Mouse (Mus musculus): ENCODE data around the gene Ropn1l.

Gene Ropn1l

DNA sequence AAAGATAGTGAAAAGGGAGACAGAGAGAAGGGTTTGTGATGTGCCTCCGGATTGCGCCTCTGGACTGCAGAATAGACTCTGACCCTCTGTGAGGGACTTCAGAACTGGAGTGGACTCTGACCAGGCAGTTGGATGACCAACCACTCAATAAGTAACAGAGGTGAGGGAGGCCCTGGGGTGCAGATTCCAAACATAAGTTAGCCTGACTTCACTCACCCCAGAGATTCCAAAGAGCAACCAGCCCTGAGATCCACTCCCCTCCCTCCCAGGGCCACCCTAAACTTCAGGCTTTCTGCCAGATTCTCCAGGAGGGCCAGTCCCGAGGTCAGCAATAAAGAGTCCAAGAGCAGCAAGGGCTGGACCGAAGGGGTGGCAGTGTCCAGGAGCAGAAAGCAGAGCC, 46.0 kb downstream of the Ropn1l start:
- no peak for DNase-seq (ENCODE audit: low read depth, low spot score)

DNA sequence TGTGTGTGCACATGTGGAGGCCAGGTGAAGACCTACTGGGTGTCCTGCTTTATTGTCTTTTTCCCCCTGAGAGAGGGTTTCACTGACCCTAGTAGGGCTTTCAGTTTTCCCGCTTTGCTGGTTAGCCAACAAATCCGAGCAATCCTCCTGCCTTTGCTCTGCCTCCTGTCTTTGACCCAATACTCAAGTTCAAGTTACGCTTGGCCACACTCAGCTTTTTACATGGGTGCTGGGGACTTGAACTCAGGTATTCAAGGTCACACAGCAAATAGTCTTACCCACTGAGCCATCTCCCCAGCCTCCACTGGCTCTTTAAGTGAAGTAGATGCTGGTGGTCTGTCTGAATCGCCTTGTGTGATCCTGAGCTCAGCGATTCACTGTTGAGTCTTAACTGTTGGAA, 46.7 kb downstream of the Ropn1l start:
- DNase-seq (ENCODE audit: low read depth, low spot score): no peak

GRCm38 (mm10) chr15:31404346-31404745, 49.2 kb downstream of the Ropn1l start:
- DNase-seq (ENCODE audit: low read depth, low spot score): no peak

GRCm38 (mm10) chr15:31402200-31402892, 51.2 kb downstream of the Ropn1l start:
- no peak for DNase-seq (ENCODE audit: low read depth, low spot score)

DNA sequence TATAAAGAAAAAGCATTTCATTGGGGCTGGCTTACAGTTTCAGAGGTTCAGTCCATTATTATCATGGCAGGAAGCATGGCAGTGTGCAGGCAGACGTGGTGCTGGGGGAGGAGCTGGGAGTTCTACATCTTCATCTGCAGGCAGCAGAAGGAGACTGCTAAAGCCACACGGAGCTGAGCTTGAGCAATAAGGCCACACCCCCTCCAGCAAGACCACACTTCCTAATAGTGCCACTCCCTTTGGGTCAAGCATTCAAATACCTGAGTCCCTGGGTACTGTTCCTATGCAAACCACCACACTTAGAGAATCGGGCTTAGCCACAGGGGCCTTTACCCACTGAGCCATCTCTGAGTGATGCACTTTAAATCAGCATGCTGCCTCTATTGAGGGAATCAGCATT, 52.6 kb downstream of the Ropn1l start:
- DNase-seq (ENCODE audit: low read depth, low spot score): no peak

DNA sequence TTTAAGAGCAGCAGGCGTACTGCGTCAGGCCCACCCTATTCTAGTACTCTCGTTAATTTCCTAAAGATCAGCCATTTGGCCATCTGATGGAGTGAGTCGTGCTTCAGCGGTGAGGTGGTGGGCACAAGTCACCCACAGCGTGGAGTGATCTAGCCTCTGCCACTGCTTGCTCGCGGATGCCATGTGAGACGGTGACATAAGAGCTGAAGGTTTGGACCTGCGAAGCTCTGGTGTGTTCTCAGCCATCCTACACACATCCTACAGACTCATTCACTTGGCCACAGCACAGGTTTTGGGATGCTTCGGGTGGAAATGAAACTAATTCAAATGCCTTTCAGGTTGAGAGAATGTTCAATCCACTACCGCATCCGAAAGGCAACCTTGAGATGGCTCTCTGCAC, 54.8 kb downstream of the Ropn1l start:
- no peak for DNase-seq (ENCODE audit: low read depth, low spot score)

DNA sequence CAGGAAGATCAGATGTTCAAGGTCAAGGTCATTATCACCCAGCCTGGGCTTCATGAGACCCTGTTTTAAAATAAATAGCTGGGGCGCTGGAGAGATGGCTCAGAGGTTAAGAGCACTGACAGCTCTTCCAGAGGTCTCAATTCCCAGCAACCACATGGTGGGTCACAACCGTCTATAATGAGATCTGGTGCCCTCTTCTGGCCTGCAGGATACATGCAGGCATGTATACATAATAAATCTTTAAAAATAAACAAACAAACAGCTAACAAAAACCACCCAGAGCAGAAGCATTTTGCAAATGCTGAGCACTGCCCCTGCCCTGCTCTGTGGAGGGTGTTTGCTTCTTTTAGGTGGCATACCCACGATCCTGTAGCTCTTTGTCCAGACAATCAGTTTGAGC, 56.2 kb downstream of the Ropn1l start:
- no peak for DNase-seq (ENCODE audit: low read depth, low spot score)

DNA sequence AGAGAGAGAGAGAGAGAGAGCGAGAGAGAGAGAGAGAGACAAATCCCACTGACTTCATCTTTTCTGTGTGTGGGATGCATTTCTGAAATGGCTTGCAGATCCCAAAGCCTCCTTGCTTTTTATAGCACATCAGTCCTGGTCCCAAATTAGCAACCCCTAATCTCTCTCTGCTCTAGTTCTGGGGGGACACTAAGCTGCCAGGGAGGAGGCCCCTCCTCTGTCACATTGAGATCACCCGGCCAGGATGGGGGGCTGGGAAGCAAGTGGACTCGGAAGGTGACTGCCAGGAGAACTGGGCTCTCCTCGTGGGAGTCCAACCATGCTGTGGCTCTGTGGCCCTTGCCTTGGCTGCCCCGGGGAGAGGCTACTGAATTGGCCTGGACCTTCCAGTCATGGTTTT, 56.8 kb downstream of the Ropn1l start:
- no peak for DNase-seq (ENCODE audit: low read depth, low spot score)

DNA sequence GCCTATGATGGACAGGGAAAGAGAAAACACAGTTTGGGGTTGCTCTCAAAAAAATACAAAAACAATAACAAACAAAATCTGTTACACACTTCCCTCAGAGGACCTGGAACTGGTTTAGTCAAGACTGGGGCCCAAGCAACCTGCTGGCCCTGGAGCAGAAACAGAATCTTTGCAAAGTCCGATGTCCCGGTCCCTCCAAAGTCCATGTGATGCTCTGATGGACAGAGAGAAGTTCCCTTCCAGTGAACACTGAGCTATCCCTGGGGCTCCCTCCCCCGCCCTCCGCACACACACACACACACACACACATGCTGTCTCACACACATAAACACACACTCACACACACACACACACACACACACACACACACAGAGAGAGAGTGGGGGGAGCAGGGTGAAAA, 57.6 kb downstream of the Ropn1l start:
- DNase-seq (ENCODE audit: low read depth, low spot score): no peak

- no peak for DNase-seq (ENCODE audit: low read depth, low spot score)
Observed at GRCm38 (mm10) chr15:31393402-31393801, 60.1 kb downstream of the Ropn1l start.

GRCm38 (mm10) chr15:31392705-31393104, 60.8 kb downstream of the Ropn1l start:
- no peak for DNase-seq (ENCODE audit: low read depth, low spot score)

DNA sequence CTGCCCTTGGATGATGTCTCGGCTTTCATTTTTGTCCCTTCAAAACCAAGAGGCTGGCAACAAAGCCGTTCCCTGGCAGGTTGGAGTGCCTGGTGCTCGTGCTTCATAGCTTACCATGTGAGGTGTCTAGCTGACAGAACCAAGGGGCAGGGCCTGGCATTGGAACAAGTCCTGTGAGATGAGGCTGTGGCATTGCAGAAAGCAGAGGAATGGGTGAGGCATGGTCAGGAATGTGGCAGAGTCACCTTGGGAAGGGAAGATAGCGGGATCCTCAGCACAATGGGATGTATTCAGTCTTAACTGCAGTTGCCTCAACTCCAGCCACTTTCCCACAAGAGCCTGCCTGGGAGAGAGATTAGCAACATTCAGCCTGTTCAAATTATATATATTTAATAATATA, 61.4 kb downstream of the Ropn1l start:
- no peak for DNase-seq (ENCODE audit: low read depth, low spot score)
